Mouse (Mus musculus): ENCODE data around the gene Mrpl45. TPM values are rescaled to one million over a fixed set of nuclear protein-coding genes. Genes with fewer than 3 reads are reported as not detected.

Mrpl45 gene
- total and polyA plus RNA-seq, 2 experiments from 2014 or later = 21.4 to 36.0 TPM

DNA sequence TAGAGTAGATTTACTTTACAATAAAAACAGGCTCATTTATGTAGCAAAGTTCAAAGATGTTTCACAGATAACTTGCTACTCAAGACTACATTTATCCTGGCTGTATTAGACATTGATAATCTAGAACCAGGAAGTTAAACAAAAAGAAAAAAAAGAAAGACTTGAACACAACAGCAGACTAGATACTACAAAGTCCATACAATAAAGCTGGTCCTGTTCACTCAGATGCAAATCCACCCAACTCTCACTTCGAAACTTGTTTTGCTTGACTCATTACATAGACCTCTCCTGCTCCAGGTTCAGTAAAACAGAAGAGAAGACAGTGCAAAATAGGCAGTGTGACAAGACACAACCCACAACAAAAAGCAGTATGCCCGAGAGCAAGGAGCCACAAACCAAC, 40.2 kb upstream of the Mrpl45 start:
- 91% methylated on average over 2 of the region's 2 CpGs for WGBS
- Histone ChIP-seq H3K27ac (ENCODE audit: low read depth, low read length) (no peak overlapping the region), H3K4me2 (ENCODE audit: low read depth, low read length, poor library complexity, severe bottlenecking) (no peak overlapping the region), H3K36me3 (ENCODE audit: insufficient read depth, low read length) (no peaks in the 10 kb centered on the region), H3K9me3 (ENCODE audit: low read length) (no peaks in the 10 kb centered on the region), H3K4me1 (ENCODE audit: insufficient read depth, low read length) (peaks cover 9% of the 10 kb centered on the region), H3K4me3 (ENCODE audit: low read depth, low read length) (no peak overlapping the region), H3K9ac (replicated peaks; ENCODE audit: low read length, poor library complexity, severe bottlenecking) (no peak overlapping the region), H3K27me3 (ENCODE audit: insufficient read depth, low read length) (no peaks in the 10 kb centered on the region)
- no peak for DNase-seq (ENCODE audit: low spot score)
- TF ChIP-seq CTCF (IDR thresholded peaks at IDR 0.05) = no peak
- no peak for ATAC-seq (ENCODE audit: low FRiP score)

DNA sequence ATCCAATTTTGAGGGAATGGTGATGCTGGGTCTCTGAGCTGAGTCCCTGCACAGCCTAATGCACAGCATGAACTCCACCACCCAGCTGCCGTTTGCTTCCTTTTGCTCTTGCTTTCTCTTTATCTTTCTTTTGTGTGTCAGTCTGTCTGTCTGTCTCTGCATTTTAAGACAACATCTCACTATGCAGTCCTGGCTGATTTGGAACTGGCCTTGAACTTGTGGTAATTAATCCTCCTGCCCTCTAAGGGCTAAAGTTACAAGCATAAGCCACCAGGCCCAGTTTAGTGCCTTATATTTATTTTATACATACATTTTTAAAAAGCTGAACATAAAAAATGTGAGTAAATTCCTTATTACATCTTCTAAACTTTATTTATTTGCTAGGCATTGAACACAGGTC, 39.5 kb upstream of the Mrpl45 start:
- DNase-seq (ENCODE audit: low spot score) (no peak), ATAC-seq (ENCODE audit: low FRiP score) (no peak)
- H3K4me3 ChIP-seq (ENCODE audit: low read depth, low read length) = no peak overlapping the region
- no peak overlapping the region for H3K4me2 ChIP-seq (ENCODE audit: low read depth, low read length, poor library complexity, severe bottlenecking)
- H3K27ac ChIP-seq (ENCODE audit: low read depth, low read length) = no peak overlapping the region
- 21% methylated on average over 1 of the region's 1 CpGs for WGBS
- no peaks in the 10 kb centered on the region for H3K9me3 ChIP-seq (ENCODE audit: low read length)
- H3K27me3 ChIP-seq (ENCODE audit: insufficient read depth, low read length) = no peaks in the 10 kb centered on the region
- H3K9ac ChIP-seq (replicated peaks; ENCODE audit: low read length, poor library complexity, severe bottlenecking) = no peak overlapping the region
- H3K36me3 ChIP-seq (ENCODE audit: insufficient read depth, low read length) = no peaks in the 10 kb centered on the region
- peaks cover 9% of the 10 kb centered on the region for H3K4me1 ChIP-seq (ENCODE audit: insufficient read depth, low read length)
- no peak for TF ChIP-seq CTCF (IDR thresholded peaks at IDR 0.05)

DNA sequence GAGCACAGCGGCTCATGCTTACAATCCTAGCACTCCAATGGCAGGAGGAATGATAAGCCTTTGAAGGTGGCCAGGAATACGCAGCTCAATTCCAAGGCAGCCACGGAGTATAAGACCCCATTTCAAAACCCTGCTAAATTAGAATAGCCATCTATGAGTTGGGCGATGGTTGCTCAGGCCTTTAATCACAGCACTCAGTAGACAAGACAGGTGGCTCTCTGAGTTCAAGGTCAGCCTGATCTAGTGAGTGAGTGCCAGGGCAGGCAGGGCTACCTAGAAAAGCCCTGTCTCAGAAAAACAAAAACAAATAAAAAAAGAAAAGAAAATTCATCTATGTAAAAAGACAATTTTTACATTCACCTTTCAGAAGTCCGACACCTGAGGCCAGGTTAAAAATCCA, 38.4 kb upstream of the Mrpl45 start:
- H3K9me3 ChIP-seq (ENCODE audit: low read length) = no peaks in the 10 kb centered on the region
- no peaks in the 10 kb centered on the region for H3K36me3 ChIP-seq (ENCODE audit: insufficient read depth, low read length)
- no peaks in the 10 kb centered on the region for H3K27me3 ChIP-seq (ENCODE audit: insufficient read depth, low read length)
- H3K4me3 ChIP-seq (ENCODE audit: low read depth, low read length) = no peak overlapping the region
- WGBS = 76% methylated on average over 5 of the region's 5 CpGs
- DNase-seq (ENCODE audit: low spot score) (no peak), ATAC-seq (ENCODE audit: low FRiP score) (no peak)
- no peak overlapping the region for H3K27ac ChIP-seq (ENCODE audit: low read depth, low read length)
- no peak for TF ChIP-seq CTCF (IDR thresholded peaks at IDR 0.05)
- H3K4me2 ChIP-seq (ENCODE audit: low read depth, low read length, poor library complexity, severe bottlenecking) = no peak overlapping the region
- peaks cover 9% of the 10 kb centered on the region for H3K4me1 ChIP-seq (ENCODE audit: insufficient read depth, low read length)
- H3K9ac ChIP-seq (replicated peaks; ENCODE audit: low read length, poor library complexity, severe bottlenecking) = no peak overlapping the region

DNA sequence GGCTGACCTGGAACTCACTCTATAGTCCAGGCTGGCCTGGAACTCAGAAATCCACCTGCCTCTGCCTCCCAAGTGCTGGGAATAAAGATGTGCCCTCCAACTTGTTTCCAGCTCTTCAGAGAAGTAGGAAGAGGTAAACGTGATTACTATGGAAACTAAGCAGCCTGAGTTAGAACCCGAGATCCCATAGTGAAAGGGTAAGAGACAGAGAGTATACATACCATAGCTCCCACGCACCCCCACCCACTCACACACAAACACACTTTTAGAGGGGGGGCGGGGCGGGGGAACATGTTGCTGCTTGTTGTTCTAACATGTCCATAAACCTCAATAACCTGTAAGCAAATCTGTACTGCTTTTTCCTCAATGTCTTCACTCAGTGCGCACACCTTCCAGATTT, 37.1 kb upstream of the Mrpl45 start:
- no peaks in the 10 kb centered on the region for H3K9me3 ChIP-seq (ENCODE audit: low read length)
- no peak overlapping the region for H3K27ac ChIP-seq (ENCODE audit: low read depth, low read length)
- no peaks in the 10 kb centered on the region for H3K27me3 ChIP-seq (ENCODE audit: insufficient read depth, low read length)
- H3K4me1 ChIP-seq (ENCODE audit: insufficient read depth, low read length) = peaks cover 9% of the 10 kb centered on the region
- no peaks in the 10 kb centered on the region for H3K36me3 ChIP-seq (ENCODE audit: insufficient read depth, low read length)
- no peak for TF ChIP-seq CTCF (IDR thresholded peaks at IDR 0.05)
- no peak for ATAC-seq (ENCODE audit: low FRiP score)
- DNase-seq (ENCODE audit: low spot score) = no peak
- H3K4me3 ChIP-seq (ENCODE audit: low read depth, low read length) = peak overlapping the region; percentile 100
- 76% methylated on average over 6 of the region's 6 CpGs for WGBS
- H3K9ac ChIP-seq (replicated peaks; ENCODE audit: low read length, poor library complexity, severe bottlenecking) = peak overlapping the region; percentile 100; the same call in 1 of the 2 replicates
- peak overlapping the region; percentile 52 for H3K4me2 ChIP-seq (ENCODE audit: low read depth, low read length, poor library complexity, severe bottlenecking)

DNA sequence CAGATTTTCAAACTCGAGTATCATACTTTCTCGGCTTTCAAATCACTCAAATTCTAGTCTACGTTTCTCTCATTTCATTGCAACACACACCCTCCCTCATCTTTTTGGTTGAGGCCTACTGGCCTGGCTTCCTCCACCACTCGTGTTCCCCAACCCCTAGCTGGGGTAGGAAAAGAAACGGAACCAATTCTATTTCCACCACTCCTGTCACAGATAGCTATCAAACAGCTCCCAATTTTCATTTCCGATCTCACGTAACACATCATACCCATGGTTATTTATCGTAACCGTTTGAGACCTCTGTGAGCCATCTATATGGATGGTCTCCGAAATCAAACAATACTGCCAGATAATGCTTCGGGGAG, 36.5 kb upstream of the Mrpl45 start:
- Histone ChIP-seq H3K4me2 (ENCODE audit: low read depth, low read length, poor library complexity, severe bottlenecking) (peak overlapping the region; percentile 52), H3K4me1 (ENCODE audit: insufficient read depth, low read length) (peaks cover 9% of the 10 kb centered on the region), H3K9me3 (ENCODE audit: low read length) (no peaks in the 10 kb centered on the region), H3K36me3 (ENCODE audit: insufficient read depth, low read length) (no peaks in the 10 kb centered on the region), H3K9ac (replicated peaks; ENCODE audit: low read length, poor library complexity, severe bottlenecking) (peak overlapping the region; percentile 100), H3K27me3 (ENCODE audit: insufficient read depth, low read length) (no peaks in the 10 kb centered on the region), H3K27ac (ENCODE audit: low read depth, low read length) (peak overlapping the region; percentile 100), H3K4me3 (ENCODE audit: low read depth, low read length) (peak overlapping the region; percentile 100)
- TF ChIP-seq CTCF (IDR thresholded peaks at IDR 0.05) = no peak
- ATAC-seq (ENCODE audit: low FRiP score) = no peak
- DNase-seq (ENCODE audit: low spot score) = no peak
- 13% methylated on average over 11 of the region's 11 CpGs for WGBS

DNA sequence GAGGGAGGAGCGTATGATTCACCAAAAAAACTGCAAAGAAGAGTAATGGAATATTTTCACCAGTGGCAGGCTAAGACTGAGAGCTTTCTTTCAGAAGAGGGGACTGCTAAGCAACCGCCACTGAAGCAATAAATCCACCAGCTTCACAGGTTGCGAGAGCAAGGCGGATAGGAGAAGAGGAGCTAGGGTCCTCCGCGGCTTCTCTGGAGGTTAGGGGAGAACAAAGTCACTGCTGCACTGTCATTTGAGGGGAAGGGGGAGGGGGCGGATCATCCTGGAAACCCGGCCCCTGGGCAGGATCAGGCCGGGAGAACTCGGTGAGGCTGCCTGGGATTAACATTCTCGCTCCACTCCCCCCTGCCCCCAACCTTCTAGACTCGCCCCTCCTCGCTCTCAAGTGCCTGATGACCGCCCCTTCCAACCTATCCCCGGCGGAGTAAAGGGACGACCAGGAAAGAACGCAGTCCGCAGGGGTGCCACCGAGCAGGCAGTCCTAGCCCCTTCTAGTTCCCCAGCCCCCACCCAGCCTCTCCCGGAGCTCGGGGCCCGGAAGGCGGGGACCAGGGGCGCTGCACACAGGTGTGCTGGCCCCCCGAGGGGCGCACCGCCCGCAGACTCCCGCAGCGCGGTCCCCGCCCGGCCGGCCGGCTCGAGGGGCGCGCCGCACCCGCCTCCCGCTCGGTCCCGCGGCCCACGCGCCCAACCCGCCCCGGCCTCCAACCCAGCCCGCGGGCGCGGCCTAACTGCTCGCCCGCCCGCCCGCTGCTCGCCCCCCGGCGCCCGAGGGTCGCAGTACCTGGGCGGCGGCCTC, 35.9 kb upstream of the Mrpl45 start:
- TF ChIP-seq CTCF (IDR thresholded peaks at IDR 0.05) = no peak

More for the DNA sequence above, 35.9 kb upstream of the Mrpl45 start:
- Histone ChIP-seq H3K36me3 (ENCODE audit: insufficient read depth, low read length) (no peaks in the 10 kb centered on the region), H3K4me2 (ENCODE audit: low read depth, low read length, poor library complexity, severe bottlenecking) (peak overlapping the region; percentile 52), H3K9me3 (ENCODE audit: low read length) (no peaks in the 10 kb centered on the region), H3K4me3 (ENCODE audit: low read depth, low read length) (peak overlapping the region; percentile 100), H3K4me1 (ENCODE audit: insufficient read depth, low read length) (peaks cover 9% of the 10 kb centered on the region), H3K27ac (ENCODE audit: low read depth, low read length) (peak overlapping the region; percentile 100), H3K9ac (replicated peaks; ENCODE audit: low read length, poor library complexity, severe bottlenecking) (peak overlapping the region; percentile 100), H3K27me3 (ENCODE audit: insufficient read depth, low read length) (no peaks in the 10 kb centered on the region)
- ATAC-seq (ENCODE audit: low FRiP score) = peak; percentile 86
- WGBS = 0% methylated on average over 50 of the region's 64 CpGs
- peak; percentile 86 for DNase-seq (ENCODE audit: low spot score)

All from midbrain, postnatal 0 days (tissue).